Mouse (Mus musculus): Measurements from ENCODE around the gene Zwilch.

- TF ChIP-seq CTCF (IDR thresholded peaks at IDR 0.05; ENCODE audit: insufficient read depth, low read length) = no peak
- TF ChIP-seq POLR2A (IDR thresholded peaks at IDR 0.05; ENCODE audit: borderline replicate concordance, extremely low read depth, low read depth, low read length) = no peak
Observed at GRCm38 (mm10) chr9:64139879-64140278, 33.0 kb downstream of the Zwilch start.

All from lung, adult 2 months (tissue).